Mouse (Mus musculus) cerebellum, postnatal 10 days (tissue): ENCODE results near the gene Rnf121.
"Not testable (repeated sequence)": the region's sequence is repeated elsewhere in the genome, so short reads cannot be mapped to it uniquely, and the experiment has no call there.

Experiments
- DNase-seq, 2 experiments: peaks; one replicate each; pipeline ENCODE4 v3.0.0; 2021; ENCODE audit warnings: mixed read lengths in 2 of 2

Gene Rnf121

GRCm38 (mm10) chr7:102063891-102064290 is 1.4 kb downstream of the Rnf121 start:
- no peak for DNase-seq

- DNase-seq: no peak
These were observed 3.1 kb downstream of the Rnf121 start for GRCm38 (mm10) chr7:102062203-102062602.

GRCm38 (mm10) chr7:102061353-102061752 is 3.9 kb downstream of the Rnf121 start:
- DNase-seq: no peak

- DNase-seq: not testable (repeated sequence)
These were observed 16.7 kb downstream of the Rnf121 start for GRCm38 (mm10) chr7:102048524-102048923.

GRCm38 (mm10) chr7:102042314-102042713 is 23.0 kb downstream of the Rnf121 start:
- DNase-seq: no peak

- DNase-seq: no peak
These were observed 28.0 kb downstream of the Rnf121 start for GRCm38 (mm10) chr7:102037318-102037717.

GRCm38 (mm10) chr7:102035534-102035933 is 29.7 kb downstream of the Rnf121 start:
- DNase-seq: no peak

GRCm38 (mm10) chr7:102034904-102035303 is 30.4 kb downstream of the Rnf121 start:
- DNase-seq: peak; percentile 47 to 50

- no peak for DNase-seq
These were observed 39.8 kb downstream of the Rnf121 start for GRCm38 (mm10) chr7:102025187-102026119.

- no peak for DNase-seq
These were observed 41.4 kb downstream of the Rnf121 start for GRCm38 (mm10) chr7:102023821-102024220.

- DNase-seq: not testable (repeated sequence)
These were observed 44.3 kb downstream of the Rnf121 start for GRCm38 (mm10) chr7:102020934-102021333.

GRCm38 (mm10) chr7:102019362-102019761 is 45.9 kb downstream of the Rnf121 start:
- no peak for DNase-seq

GRCm38 (mm10) chr7:102018590-102018989 is 46.7 kb downstream of the Rnf121 start, which contains the start of gene Il18bp:
TSS of gene Il18bp (minus strand) at chr7:102018690.
- DNase-seq: no peak

- DNase-seq: peak; percentile 29 to 44
These were observed 47.2 kb downstream of the Rnf121 start for GRCm38 (mm10) chr7:102018034-102018433.

- no peak for DNase-seq
These were observed 47.8 kb downstream of the Rnf121 start for GRCm38 (mm10) chr7:102017452-102017851.

- DNase-seq: no peak
These were observed 48.3 kb downstream of the Rnf121 start for GRCm38 (mm10) chr7:102016936-102017335.

- DNase-seq: no peak
These were observed 50.3 kb downstream of the Rnf121 start for GRCm38 (mm10) chr7:102014995-102015394.

GRCm38 (mm10) chr7:102013416-102013815 is 51.9 kb downstream of the Rnf121 start:
- DNase-seq: no peak

- peak; percentile 40 for DNase-seq
These were observed 53.4 kb downstream of the Rnf121 start for GRCm38 (mm10) chr7:102011855-102012254.

GRCm38 (mm10) chr7:102006520-102006919 is 58.7 kb downstream of the Rnf121 start:
- DNase-seq: no peak

- DNase-seq: peak; percentile 80 to 85
These were observed 64.2 kb downstream of the Rnf121 start for GRCm38 (mm10) chr7:102000921-102001630.

- peak in 1 of 2 experiments; percentile 55 for DNase-seq
These were observed 65.0 kb downstream of the Rnf121 start for GRCm38 (mm10) chr7:102000296-102000695.

- DNase-seq: peak; percentile 78 to 82
These were observed 65.7 kb downstream of the Rnf121 start for GRCm38 (mm10) chr7:101999461-102000151.
